Mouse (Mus musculus): ENCODE measurements around the gene Cd55.
"Not testable (repeated sequence)": the region's sequence is repeated elsewhere in the genome, so short reads cannot be mapped to it uniquely, and the experiment has no call there.

DNA sequence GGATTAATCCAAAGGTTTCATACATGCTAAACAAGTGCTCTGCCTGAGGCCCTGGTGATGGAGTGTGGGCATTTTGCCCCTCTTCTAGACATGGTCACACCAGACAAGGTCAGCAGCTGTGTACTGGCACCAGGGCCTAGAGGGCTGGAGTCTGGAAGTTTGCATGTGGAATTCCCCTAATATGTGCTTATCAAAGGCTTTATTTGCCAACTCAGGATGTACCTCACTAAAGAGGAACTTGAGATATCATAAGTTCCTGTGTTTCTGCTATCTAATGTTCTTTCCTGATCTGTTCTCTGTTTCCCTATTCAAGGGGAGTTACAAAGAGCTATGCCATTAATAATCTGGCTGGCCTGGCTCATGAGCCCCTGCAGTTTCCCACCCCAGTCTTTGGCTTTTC lies 33.9 kb downstream of the Cd55 start:
- TF ChIP-seq CTCF (conservative IDR thresholded peaks at IDR 0.05; ENCODE audit: low read length); NANOG (IDR thresholded peaks at IDR 0.05; ENCODE audit: borderline replicate concordance, low read length): not testable (repeated sequence)
